In genomic region chr13:52416301-52416700, GRCm38 (mm10) we compare ENCODE assay signal across 16 mouse cellular contexts.
DNase-seq lines count a peak whose midpoint lies in the region; ATAC-seq and TF ChIP-seq lines count a peak whose summit lies in the region.
"Had no signal": no experiment of that assay in that cellular context is flagged by ENCODE, and none has a peak within 500 bp of the region (broad histone marks: within the 10 kb centered on the region; RNA-seq: fewer than 3 reads in every experiment).

No protein-coding gene starts in this region.

- peaks cover 10% of the 10 kb centered on the region for H3K9me3 ChIP-seq in megakaryocyte, embryonic 14.5 days
- H3K9me3 ChIP-seq: stomach, embryonic 15.5 days had no signal

- peak; percentile 35 for DNase-seq in brain, embryonic 14.5 days (ENCODE audit: low read depth)
- DNase-seq in cerebellum, postnatal 10 days = peak; percentile 71 to 72
- peak; percentile 52 for DNase-seq in thymus, postnatal 14 days
- no peak for DNase-seq in ovary, postnatal 36 days (ENCODE audit: low spot score)
- DNase-seq in right cerebral cortex, adult 2 months (ENCODE audit: low spot score in 2 of 2) = no peak
- DNase-seq: adrenal gland, postnatal 25 days; embryo, embryonic 11 days; heart, postnatal 36 days; kidney, adult 9 months; liver, embryonic 13.5 days; right cerebral cortex, postnatal 14 days had no signal

- H3K4me3 ChIP-seq in megakaryocyte, embryonic 14.5 days (replicated peaks) = peak overlapping the region; percentile 62
- H3K4me3 ChIP-seq: forebrain, embryonic 12.5 days; liver, embryonic 13.5 days; stomach, embryonic 15.5 days had no signal

- H3K4me1 ChIP-seq in megakaryocyte, embryonic 14.5 days = peaks cover 34% of the 10 kb centered on the region
- H3K4me1 ChIP-seq: forebrain, embryonic 12.5 days; liver, embryonic 13.5 days; stomach, embryonic 15.5 days had no signal

- H3K36me3 ChIP-seq in megakaryocyte, embryonic 14.5 days (replicated peaks; ENCODE audit: low read length) = no peaks in the 10 kb centered on the region
- H3K36me3 ChIP-seq: forebrain, embryonic 12.5 days; G1E; liver, embryonic 13.5 days; stomach, embryonic 15.5 days had no signal

- H3K27me3 ChIP-seq in megakaryocyte, embryonic 14.5 days (replicated peaks) = peaks cover 2% of the 10 kb centered on the region
- H3K27me3 ChIP-seq: forebrain, embryonic 12.5 days; liver, embryonic 13.5 days; stomach, embryonic 15.5 days had no signal

- no peak for TF ChIP-seq POLR2A in brain, embryonic 14.5 days (IDR thresholded peaks at IDR 0.05; ENCODE audit: borderline replicate concordance, extremely low read depth, insufficient read depth, insufficient read length, poor library complexity, severe bottlenecking)

- TF ChIP-seq CTCF in brain, embryonic 14.5 days (IDR thresholded peaks at IDR 0.05; ENCODE audit: borderline replicate concordance, extremely low read depth, insufficient read depth, insufficient read length) = no peak

- no peak for ATAC-seq in megakaryocyte, adult 5-6 weeks (ENCODE audit: poor library complexity, severe bottlenecking)

Comparison
In these comparisons a context has a peak if more than half of its experiments do, and no peak if none do; other contexts are left out.
1. DNase-seq: peak in brain, embryonic 14.5 days (single experiment), cerebellum, postnatal 10 days (2 of 2) and thymus, postnatal 14 days (single experiment); none in ovary, postnatal 36 days (single experiment) and right cerebral cortex, adult 2 months (0 of 2).